Mouse (Mus musculus) cortical plate, adult 2 months (tissue): ENCODE measurements around the gene Fcgr2b.
"Not testable (repeated sequence)": the region's sequence is repeated elsewhere in the genome, so short reads cannot be mapped to it uniquely, and the experiment has no call there.

Experiments used
- CTCF ChIP-seq: fragments of 200-500 bp; IDR thresholded peaks from 2 replicates; pipeline ENCODE4 v1.5.1; 2011; ENCODE audit warnings: mild to moderate bottlenecking, control low read depth, low read length; ENCODE audit not compliant: insufficient read depth; ENCODE audit errors: extremely low read depth
- POLR2A ChIP-seq: fragments of 200-500 bp; IDR thresholded peaks from 2 replicates; pipeline ENCODE4 v1.6.1; 2011; ENCODE audit warnings: mild to moderate bottlenecking, low read length, control low read depth; ENCODE audit not compliant: insufficient read depth; ENCODE audit errors: extremely low read depth

DNA sequence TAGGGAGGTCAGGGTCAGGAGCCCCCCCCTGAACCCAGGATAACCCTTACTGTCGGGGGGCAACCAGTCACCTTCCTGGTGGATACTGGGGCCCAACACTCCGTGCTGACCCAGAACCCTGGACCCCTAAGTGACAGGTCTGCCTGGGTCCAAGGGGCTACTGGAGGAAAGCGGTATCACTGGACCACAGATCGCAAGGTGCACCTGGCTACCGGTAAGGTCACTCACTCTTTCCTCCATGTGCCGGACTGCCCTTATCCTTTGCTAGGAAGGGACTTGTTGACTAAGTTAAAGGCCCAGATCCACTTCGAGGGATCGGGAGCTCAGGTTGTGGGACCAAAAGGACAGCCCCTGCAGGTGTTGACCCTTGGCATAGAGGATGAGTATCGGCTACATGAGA is 32.2 kb downstream of the Fcgr2b start:
- not testable (repeated sequence) for TF ChIP-seq POLR2A, CTCF
